Mouse (Mus musculus) bone marrow, adult 2 months (tissue): ENCODE measurements around the gene Dok5. TPM values are rescaled to one million over a fixed set of nuclear protein-coding genes. Genes with fewer than 3 reads are reported as not detected.

ENCODE experiments used
- H3K27ac ChIP-seq: fragments of 200-500 bp; 2 replicates; pipeline ENCODE4 v1.5.1; 2012; ENCODE audit warnings: low read depth, mild to moderate bottlenecking, control low read depth, inconsistent platforms, low read length; ENCODE audit not compliant: control insufficient read depth, poor library complexity, insufficient read depth
- H3K4me1 ChIP-seq: fragments of 200-500 bp; 2 replicates; pipeline ENCODE4 v1.6.1; 2011; ENCODE audit warnings: low read length; ENCODE audit not compliant: control insufficient read depth, insufficient read depth
- H3K4me3 ChIP-seq: fragments of 200-500 bp; replicated peaks from 2 replicates; pipeline ENCODE3; 2011; ENCODE audit warnings: mild to moderate bottlenecking, low read depth, low read length, control low read depth; ENCODE audit not compliant: control insufficient read depth
- CTCF ChIP-seq: fragments of 200-500 bp; IDR thresholded peaks from 2 replicates; pipeline ENCODE4 v1.5.1; 2011; ENCODE audit warnings: low read length, control low read depth; ENCODE audit not compliant: control insufficient read depth, insufficient read depth
- POLR2A ChIP-seq: fragments of 200-500 bp; IDR thresholded peaks from 2 replicates; pipeline ENCODE4 v1.6.1; 2011; ENCODE audit warnings: low read depth, mild to moderate bottlenecking, control low read depth, low read length, borderline replicate concordance; ENCODE audit not compliant: control insufficient read depth
- WGBS: fragments of 180-500 bp; shearing (Covaris S2); methylation state at CpG from one replicate; pipeline ENCODE4 v1.1.7; 2018; 5-methylcytosine and 5-hydroxymethylcytosine counted together
- polyA plus RNA-seq: library from polyadenylated mRNA; stranded (reverse); fragments of >200 nt; gene quantifications from 2 replicates; pipeline ENCODE4 v1.2.4, GENCODE M21; 2011; ENCODE audit warnings: low replicate concordance; ENCODE audit not compliant: missing spikeins, insufficient read depth, insufficient read length

Dok5 gene
- not detected in 2 replicates for polyA plus RNA-seq

- no peak; the same call in 1 of the 2 replicates for TF ChIP-seq POLR2A
- TF ChIP-seq CTCF, result no peak
- Histone ChIP-seq H3K4me3 (no peak within 1 kb of the TSS), H3K4me1 (no peaks in the 10 kb centered on the region), H3K27ac (no peak within 1 kb of the TSS)
- WGBS, result 7% methylated on average over 53 of the region's 53 CpGs
Observed at GRCm38 (mm10) chr2:170731632-170732561, at the start of gene Dok5. TSS of gene Dok5 (plus strand) at chr2:170731807.

DNA sequence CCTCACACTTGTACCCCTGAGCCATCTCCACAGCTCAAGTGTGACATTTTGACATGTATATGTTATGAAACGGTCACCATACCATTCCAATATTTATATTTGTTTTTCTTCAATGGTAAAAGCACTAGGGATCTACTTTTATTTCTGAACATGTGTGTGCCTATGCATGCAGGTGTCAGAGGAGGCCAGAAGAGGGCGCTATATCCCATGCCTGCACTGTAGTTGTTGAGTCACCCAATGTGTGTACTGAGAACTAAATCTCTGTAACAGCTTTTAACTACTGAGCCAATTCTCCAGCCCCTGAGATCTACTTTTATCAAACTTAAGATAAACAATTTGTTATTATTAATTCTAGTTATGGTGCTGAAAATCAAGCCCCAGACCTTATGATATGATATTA, 48.2 kb upstream of the Dok5 start:
- WGBS, result 65% methylated on average over 2 of the region's 2 CpGs
- H3K4me3 ChIP-seq, result no peak overlapping the region
- no peak overlapping the region for H3K27ac ChIP-seq
- H3K4me1 ChIP-seq, result no peaks in the 10 kb centered on the region
- TF ChIP-seq POLR2A, result no peak
- no peak for TF ChIP-seq CTCF

- 80% methylated on average over 23 of the region's 23 CpGs for WGBS
- H3K27ac ChIP-seq, result no peak overlapping the region; the same call in 1 of the 2 replicates
- H3K4me1 ChIP-seq, result no peaks in the 10 kb centered on the region
- TF ChIP-seq POLR2A (no peak), CTCF (no peak)
- H3K4me3 ChIP-seq, result no peak overlapping the region
Observed at GRCm38 (mm10) chr2:170695071-170695936, 36.3 kb upstream of the Dok5 start.

DNA sequence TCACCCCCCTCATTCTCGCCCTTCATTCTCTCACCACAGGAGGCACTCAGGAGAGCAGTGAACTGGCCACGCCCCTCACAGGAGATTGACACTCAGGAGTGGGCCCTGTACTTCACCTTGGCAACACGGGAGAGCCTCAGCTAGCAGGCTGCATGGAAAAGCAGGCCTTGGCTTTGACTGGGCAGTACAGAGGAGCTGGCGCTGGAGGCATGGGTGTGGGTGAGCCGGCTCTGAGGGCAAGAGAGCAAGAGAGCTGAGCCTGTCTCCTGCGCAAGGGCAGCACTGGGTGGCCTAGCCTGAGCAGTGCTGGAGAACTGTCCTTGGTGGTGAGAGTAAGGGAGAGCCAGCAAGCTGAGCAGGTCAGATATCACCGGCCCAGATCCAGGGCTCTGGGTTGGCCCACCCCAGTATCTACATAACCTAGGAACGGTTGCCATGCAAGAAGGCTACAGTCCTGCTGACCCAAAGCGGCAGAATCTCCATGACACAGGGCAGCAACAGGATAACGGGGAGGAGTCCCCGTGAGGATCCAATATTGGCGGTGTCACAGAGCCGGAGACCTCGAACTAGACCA, 35.6 kb upstream of the Dok5 start:
- TF ChIP-seq POLR2A (no peak), CTCF (no peak)
- 68% methylated on average over 14 of the region's 14 CpGs for WGBS
- Histone ChIP-seq H3K4me3 (no peak overlapping the region), H3K27ac (no peak overlapping the region), H3K4me1 (no peaks in the 10 kb centered on the region)

GRCm38 (mm10) chr2:170700471-170700870, 31.1 kb upstream of the Dok5 start:
- no peak for TF ChIP-seq CTCF
- TF ChIP-seq POLR2A, result no peak
- Histone ChIP-seq H3K4me1 (no peaks in the 10 kb centered on the region), H3K4me3 (no peak overlapping the region), H3K27ac (no peak overlapping the region)
- WGBS, result 76% methylated on average over 4 of the region's 4 CpGs

DNA sequence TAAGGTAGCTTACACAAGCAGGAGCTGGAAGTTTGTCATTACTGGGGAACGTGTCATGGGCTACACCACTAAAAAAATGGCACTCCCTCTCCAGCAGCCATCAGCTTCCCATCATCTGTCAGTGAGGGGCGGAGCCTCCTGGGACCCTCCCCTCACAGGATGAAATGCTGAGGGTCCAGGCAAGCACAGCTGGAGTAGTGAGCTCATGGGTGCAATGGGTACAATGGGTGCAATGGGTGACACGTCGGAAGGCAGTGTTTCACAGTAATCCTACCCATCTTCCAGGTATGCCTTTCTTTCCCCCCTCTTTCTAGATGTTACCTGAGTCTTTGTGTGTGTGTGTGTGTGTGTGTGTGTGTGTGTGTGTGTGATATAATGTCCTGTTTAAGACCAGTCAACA, 25.1 kb upstream of the Dok5 start:
- Histone ChIP-seq H3K4me1 (no peaks in the 10 kb centered on the region), H3K27ac (no peak overlapping the region), H3K4me3 (no peak overlapping the region)
- WGBS, result 82% methylated on average over 4 of the region's 4 CpGs
- TF ChIP-seq CTCF (no peak), POLR2A (no peak)

DNA sequence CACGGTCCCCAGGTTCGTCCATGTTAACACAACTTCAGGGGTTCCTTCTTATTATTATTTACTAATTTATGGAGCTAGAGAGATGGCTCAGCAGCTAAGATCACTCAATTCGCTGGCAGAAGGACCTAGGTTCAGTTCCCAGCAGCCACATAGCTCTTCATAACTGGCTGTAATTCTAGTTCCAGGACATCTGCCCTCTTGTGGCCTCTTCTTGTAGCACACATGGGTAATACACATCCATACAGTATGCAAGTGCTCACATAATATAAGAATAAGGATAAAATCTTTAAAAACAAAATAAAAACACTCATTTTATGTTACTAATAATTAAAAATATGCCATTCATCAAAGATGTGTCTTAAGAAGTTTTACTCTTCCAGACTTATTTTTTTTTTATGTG, 23.9 kb upstream of the Dok5 start:
- Histone ChIP-seq H3K4me1 (no peaks in the 10 kb centered on the region), H3K27ac (no peak overlapping the region), H3K4me3 (no peak overlapping the region)
- WGBS, result 78% methylated on average over 3 of the region's 3 CpGs
- TF ChIP-seq CTCF, result no peak
- TF ChIP-seq POLR2A, result no peak

DNA sequence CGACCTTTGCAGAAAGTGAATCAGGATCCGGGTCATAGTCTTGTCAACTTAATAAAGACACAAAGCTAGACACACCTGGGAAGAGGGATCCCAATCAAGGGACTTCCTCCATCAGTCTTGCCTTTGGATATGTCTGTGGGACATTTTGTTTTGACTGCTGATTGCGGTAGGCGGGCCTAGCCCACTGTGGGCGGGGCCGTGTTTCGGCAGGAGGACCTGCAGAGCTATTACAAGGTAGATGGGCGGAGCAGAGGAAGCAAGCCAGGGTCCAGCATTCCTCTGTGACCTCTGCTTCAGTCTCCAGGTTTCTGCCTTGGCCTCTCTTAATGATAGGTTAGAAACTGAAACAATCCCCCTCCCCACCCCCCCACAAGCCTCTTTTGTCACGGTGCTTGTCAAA, 22.7 kb upstream of the Dok5 start:
- TF ChIP-seq CTCF (no peak), POLR2A (no peak)
- Histone ChIP-seq H3K4me1 (no peaks in the 10 kb centered on the region), H3K4me3 (no peak overlapping the region), H3K27ac (no peak overlapping the region)
- WGBS, result 67% methylated on average over 9 of the region's 9 CpGs
